Mouse (Mus musculus): ENCODE results near the gene Ism1.

Gene Ism1

DNA sequence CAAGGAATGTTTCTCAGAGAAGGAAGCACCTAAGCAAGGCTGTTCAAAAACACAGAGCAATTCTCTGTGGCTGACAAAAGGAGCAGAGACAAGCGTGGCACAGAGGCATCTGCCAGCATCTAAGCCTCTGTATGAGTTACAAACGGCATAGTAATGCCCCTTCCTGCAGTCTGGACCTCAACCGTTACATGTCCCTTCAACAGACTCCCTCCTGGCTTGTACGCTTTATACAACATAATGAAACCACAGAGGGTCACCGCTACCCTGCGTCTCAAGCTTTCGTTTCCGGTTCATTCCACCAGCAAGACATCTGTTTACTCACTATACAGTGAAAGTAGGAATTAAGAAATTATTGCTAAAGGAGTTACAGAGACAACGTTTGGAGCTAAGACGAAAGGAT is 34.1 kb downstream of the Ism1 start:
- DNase-seq (ENCODE audit: extremely low spot score, low read depth, low spot score), result no peak

DNA sequence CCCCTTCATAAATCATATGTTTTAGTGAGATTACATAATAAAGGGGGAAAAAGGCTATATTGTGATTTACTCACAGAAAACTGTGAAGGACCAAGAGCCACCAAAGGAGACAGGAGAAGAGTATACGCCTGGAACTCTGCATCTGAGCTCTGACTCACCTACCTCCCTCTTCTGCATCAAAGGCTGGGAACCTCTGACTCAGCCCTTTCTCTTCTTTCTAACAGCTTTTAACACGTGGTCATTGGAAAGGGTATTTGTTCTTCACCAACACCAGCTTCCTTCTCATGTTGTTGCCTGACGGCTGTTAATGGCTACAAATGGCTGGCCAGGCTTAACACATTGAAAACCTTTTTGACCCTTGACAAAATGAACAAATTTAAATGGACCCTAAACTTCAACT is 36.2 kb downstream of the Ism1 start:
- DNase-seq (ENCODE audit: extremely low spot score, low read depth, low spot score), result no peak

DNA sequence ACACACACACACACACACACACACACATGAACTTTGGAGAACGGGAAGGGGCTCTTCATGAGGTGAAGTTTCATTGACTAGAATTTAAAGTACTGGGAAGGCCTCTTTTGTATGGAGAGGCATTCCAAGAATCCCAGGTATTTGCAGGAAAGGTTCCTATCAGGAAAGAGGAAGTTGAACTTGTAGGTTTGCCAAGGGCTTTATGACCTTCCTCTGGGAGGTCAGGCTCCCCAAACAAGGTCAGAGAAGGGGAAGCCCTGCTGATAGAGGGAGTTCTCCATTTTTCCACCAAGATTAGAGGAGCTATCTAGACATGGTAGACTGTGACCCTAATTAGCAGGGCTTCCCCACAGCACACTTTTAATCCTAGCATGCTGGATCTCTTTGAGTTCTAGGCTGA is 39.8 kb downstream of the Ism1 start:
- no peak for DNase-seq (ENCODE audit: extremely low spot score, low read depth, low spot score)

DNA sequence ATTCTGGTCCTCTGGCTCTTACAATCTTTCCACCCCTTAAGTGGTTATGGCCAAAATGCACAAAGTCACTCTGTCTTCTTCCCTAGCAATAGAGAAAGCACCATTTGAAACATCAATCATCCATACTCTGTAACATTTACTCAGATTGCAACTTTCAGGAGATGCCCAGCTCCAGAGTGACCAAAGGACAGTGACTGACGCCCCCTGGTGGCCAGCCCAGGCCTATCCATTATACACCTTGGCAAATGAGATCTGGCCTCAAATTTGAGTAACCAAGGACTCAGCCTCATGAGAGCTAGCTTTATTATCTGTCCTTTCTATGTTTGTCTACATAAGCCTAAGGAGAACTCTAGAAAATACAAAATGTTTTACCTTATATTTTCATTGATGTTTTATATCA is 44.7 kb downstream of the Ism1 start:
- peak; percentile 24 for DNase-seq (ENCODE audit: extremely low spot score, low read depth, low spot score)

DNA sequence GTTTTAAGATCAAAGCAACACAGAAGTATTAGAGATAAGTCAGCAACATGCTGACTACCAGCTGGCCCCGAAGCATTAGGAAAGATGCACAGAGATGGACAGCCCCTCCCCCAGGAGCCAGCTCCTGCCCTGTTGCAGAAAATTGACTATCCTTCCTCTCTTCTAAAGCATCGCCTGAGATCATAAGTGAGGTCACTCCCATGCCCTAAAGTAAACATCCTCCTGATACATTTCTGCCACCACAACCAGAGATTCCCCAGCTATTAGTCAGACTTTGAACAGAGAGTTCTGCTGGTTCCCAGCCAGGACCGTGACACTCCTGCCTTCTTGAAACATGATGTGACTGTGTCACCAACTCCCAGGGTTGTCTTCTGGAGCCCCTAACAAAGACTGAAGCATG is 45.3 kb downstream of the Ism1 start:
- DNase-seq (ENCODE audit: extremely low spot score, low read depth, low spot score), result no peak

DNA sequence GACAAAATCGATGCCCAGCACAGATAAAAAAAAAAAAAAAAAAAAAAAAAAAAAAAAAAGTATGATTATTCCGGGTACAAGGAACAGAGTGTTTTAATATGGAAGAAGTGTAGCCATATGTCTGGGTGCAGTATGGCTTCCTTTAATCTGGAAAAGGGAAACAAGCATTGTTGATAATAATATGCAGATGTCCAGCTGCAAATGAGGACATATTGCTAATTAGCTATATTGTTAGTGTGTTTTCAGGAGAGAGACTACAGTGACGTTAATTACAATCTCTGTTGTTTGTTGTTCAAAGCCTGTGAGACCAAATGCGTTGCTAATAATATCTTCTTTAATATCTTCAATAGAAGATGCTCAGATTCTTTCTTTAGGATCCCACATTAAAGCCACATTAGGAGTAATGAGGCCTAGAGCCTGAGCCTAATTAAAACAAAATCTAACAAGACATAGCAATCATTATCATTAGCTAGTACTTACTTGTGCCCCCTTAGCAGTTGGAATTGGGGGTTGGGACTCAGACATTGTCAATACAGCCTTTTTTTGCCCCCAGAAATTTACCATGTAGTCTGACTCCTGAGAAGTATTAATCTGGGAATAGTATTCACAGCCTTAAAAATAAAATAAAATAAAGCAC is 46.3 kb downstream of the Ism1 start:
- DNase-seq (ENCODE audit: extremely low spot score, low read depth, low spot score), result no peak

DNA sequence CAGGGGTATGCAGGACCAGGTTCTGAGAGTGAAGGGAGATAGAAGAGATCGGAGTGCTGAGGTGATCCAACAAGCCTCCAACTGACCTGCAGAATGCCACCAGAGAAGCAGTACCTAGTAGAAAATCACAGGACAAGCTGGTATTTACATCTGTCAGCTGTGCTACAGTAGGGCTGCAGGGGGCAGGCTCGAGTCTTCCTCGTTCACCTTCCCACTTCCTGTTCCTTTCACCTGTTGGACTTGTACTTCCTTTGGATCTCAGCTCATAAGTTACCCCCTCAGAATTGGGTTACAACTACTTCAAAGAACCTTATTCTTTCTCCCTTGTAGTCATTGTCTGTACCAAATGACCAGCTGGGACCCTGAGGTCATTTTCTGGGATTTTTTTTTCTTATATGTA is 47.4 kb downstream of the Ism1 start:
- DNase-seq (ENCODE audit: extremely low spot score, low read depth, low spot score), result no peak

DNA sequence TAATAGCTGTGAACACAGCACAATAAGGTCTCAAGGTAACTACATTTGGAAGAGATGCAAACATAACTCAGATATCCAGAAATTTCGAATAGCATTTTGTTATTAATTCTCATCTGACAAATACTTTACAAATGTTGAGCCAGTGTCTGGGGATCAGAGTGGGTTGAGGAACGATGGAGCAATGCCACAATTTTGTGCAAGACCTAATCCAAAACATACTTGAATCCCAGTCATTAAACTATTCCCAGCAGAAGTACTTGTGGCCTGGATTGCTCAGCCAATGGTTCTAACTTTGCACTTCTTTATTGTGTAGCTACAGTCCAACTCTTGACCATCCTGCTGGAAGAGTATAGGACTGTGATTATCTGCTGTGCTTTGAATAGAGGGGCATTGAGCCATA is 50.1 kb downstream of the Ism1 start:
- DNase-seq (ENCODE audit: extremely low spot score, low read depth, low spot score), result no peak

DNA sequence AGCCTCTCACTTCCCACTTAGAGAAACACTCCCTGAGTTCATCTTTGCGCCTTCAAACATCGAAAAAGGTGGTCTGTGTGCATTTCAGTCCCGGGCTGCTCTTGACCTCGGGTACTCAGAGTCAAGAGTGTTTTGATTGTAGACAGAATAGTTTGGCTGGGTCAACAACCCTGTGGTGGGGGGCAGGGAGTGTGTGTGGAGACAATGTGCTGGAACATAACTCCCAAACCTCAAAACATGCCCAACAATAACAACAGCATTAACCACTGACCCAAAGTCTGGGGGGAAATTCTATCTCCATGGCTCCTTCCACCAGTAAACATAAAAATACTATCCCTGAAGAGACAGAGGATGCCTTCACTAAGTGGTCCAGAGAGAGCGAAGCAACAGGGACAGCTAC is 51.4 kb downstream of the Ism1 start:
- no peak for DNase-seq (ENCODE audit: extremely low spot score, low read depth, low spot score)

DNA sequence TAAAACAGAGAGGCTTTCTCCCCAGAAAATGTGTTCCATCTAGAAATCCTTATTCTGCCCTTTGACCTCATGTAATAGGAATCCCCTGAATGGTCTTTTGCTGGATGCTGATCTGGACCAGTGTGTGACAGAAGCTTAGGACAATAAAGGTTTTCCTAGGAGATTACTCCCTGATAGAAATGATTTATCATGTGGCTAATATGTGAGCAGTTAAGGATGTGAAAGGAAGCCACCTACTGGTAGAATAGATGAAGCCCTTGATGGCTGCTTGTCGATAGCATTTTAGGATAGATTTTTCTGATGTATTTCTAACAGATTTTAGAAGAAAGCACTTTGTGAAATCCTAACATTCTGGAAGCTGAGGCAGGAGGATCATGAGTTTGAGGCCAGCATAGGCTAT is 64.4 kb downstream of the Ism1 start:
- no peak for DNase-seq (ENCODE audit: extremely low spot score, low read depth, low spot score)

DNA sequence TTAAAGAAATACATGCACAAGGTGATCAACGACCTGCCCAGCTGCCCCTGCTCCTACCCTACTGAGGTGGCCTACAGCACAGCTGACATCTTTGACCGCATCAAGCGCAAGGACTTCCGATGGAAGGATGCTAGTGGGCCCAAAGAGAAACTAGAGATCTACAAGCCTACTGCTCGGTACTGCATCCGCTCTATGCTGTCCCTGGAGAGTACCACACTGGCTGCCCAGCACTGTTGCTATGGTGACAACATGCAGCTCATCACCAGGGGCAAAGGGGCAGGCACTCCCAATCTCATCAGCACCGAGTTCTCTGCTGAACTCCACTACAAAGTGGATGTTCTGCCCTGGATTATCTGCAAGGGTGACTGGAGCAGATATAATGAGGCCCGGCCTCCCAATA is 79.0 kb downstream of the Ism1 start:
- DNase-seq (ENCODE audit: extremely low spot score, low read depth, low spot score), result no peak

DNA sequence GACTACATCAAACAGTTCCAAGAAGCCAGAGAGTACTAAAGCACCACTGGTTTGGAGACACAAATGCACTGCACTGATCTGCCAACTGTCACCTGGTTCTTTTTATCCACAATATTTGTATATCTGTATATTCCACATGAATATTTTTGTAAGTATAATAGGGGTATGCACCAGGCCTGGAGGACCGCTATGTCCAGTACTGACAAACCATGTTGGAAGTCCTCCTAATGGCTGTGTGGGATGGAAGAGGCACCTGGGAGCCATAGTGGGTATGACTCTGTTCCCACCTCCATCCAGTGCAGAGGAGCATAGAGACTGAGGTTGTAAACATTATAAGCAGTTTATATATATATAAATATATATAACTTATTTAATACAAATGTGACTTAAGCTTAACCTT is 79.5 kb downstream of the Ism1 start:
- DNase-seq (ENCODE audit: extremely low spot score, low read depth, low spot score), result no peak

DNA sequence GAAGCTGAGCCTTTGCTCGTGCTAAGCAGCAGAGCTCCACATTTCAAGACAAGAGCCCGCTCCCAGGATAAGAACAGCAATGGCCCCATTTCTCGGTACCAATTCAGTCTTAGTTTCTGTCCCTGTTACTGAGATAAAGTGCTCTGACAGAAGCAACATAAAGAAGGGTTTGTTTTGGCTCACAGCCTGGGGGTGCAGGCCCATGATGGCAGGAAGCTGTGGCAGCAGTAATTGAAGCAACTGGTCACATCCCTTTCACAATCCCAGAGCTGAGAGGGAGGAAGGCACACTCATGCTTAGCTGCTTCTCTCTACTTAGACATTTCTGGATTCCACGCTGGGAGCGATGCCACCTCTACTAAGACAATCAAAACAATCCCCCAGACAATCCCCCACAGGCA is 86.4 kb downstream of the Ism1 start:
- DNase-seq (ENCODE audit: extremely low spot score, low read depth, low spot score), result no peak

DNA sequence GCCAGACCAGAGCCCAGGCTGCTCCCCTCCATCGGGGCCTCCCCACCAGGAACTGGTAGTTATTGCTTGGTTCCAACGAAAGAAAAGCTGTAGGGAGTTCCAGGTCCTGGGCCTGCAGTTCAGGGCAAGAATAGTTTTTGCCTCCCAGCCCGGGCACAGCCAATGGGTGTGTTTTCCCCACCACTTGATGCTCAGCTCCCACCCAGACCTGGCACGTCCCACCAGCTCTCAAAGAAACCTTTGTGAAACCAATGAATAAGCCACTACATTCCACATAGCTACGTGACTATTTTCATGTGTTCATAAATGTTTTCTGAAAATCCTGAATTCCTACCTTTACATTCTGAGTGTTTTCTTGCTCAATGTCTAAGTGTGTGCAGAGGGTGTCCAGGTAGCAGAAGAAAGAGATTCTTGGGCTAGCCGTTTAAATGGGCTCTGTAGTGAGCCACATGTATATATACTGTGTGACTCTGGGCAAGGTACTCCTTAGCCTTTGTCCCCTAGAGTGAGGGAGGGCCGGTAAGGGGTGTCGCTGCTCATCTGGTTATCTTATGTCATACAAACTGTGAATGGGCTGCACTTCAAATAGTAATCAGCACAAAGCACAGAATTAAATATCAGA is 97.1 kb downstream of the Ism1 start:
- DNase-seq (ENCODE audit: extremely low spot score, low read depth, low spot score), result no peak

DNA sequence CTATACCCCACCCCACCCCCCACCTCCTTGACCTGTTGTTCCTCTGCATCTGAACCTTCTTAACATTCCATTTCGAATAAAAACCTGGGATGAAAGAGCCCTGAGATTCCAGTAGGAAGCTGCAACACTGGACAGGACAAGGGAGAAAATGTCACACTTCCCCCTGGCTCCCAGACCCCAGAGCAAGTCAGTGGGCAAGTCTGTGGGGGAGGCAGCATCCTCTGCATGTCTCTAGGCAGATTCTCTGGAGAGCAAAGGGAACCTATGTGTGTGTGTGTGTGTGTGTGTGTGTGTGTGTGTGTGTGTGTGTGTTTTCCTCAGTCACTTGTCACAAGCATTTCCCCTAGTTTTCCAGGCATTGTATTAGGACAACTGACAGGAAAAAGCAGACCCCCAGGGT is 98.7 kb downstream of the Ism1 start:
- DNase-seq (ENCODE audit: extremely low spot score, low read depth, low spot score), result no peak

DNA sequence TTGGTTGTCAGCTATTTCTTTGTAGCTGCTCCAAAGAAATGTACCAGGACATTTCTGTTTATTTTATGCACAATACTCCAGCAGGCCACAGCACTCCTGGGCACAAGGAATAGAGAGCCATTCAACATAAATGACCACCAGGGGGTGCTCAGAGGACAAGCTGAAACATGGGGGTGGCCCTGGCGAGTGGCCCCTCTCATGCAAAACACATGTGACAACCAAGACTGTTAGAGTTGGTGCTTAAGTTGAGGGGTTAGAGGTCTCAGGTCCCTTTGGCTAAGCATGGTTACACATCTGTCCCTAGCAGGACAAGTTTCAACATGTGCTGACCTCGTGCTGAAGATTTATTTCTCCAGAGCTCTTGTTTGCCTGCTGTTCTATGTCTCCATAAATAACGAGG is 100.3 kb downstream of the Ism1 start:
- DNase-seq (ENCODE audit: extremely low spot score, low read depth, low spot score), result no peak

DNA sequence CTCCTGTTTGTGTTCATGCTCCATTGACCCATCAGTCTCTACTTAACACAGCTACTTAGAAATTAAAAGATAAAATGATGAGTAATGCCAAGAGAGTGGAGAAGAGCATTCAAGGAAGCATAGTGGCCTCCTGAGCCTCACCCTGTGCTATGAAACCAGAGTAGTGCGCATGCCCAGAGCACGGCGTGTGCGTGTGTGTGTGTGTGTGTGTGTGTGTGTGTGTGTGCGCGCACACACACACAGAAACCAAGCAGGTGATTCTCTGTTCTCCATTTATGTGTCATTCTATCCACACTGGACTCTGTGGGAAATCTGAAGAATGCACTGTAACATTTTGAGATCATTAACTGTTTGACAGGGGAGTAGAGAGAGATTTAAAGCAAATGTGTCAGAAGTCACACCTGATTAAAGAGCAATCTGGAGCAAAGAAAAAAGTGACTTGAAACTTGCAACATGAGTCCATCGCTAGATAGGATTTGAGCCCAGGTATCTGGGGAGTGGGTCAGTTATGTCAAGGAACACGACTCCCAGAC is 105.4 kb downstream of the Ism1 start:
- no peak for DNase-seq (ENCODE audit: extremely low spot score, low read depth, low spot score)

DNA sequence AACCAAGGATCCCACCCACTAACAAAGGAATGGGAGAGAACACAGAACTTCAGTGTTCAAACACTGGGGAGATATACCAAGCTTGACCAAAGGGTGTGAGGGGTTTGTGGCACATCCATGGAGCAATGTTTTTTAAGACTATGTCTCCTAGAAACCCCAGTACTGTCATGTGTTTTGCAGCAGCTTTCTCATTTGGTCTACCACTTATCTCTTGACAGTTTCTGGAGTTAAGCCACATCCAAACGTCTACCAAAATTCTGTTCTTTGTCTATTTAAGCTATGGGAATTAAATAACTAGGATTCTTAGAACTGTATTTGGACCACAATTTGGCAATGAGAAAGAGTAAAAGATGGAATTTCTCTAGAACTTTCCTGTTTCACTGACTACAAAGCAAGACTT is 106.5 kb downstream of the Ism1 start:
- no peak for DNase-seq (ENCODE audit: extremely low spot score, low read depth, low spot score)

DNA sequence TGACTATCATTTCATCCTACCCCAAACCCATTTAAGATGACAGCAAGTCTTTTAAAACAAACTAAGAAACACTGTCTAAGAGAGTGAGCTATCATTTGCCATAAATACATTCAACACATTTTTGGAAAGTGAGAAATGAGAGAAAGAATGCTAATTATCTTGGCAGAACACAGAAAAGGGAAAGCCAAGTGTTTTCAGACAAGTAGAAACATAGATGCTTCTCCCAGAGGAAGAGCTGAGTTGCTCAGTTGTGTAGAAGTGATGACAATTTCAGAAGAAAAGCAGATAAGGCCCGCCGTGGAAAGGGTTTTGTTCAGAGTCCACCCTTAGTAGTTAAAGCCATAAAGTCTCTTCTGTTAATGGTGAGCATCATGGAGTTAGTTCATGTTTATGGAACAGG is 107.0 kb downstream of the Ism1 start:
- DNase-seq (ENCODE audit: extremely low spot score, low read depth, low spot score), result no peak

DNA sequence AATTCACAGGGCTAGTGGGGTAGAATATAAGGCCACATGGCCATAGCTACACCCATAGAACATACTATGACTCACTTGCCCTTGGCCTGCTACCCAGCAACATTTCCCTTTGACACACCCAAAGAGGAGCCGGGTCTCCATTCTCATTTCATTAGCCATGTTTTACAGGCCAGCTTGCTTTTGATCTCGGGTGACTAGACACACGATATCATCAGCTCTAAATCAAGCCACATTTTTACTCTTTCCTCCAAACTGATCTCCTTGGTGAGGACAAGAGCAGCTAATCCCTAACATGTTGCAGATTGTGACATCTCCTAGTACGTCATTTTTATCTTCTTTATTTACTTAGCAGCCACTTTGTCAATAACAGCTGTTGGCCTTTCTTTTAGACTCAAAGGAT is 110.7 kb downstream of the Ism1 start:
- no peak for DNase-seq (ENCODE audit: extremely low spot score, low read depth, low spot score)

DNA sequence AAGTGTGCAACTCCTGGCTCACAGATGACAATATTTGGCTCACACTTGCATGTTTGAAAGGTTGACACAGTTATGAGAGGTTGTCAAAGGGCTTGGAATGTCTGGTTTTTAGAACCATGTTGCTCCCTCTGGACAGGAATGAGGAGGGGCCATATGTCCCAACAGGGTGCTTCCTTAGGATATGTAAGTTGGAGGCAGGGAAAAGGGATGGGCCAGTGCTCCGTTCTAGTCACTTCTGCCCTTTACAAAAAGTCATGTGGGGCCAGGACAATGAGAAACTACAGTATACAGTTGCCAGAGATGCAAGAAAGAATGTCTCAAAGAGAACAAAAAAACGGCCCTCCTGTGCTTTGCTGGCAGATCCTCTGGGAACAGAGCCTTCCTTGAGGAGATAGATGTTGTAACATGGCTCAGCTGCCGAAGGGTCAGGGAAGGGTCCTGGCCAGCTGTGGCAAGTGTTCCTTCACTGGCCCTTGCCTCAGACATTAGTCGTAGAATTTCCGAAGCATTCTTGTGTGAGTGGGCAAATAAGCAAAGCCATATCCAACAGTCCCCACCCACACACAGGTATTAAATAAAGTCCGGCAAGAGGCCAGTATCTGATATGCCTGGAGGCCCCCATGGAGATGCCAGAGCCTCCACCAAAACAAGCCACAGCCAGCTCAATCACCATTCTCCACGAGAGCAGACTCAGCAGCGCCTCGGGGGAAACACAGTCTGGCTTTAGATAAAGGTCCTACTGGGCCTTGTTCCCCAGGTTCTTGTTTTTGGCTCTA is 114.6 kb downstream of the Ism1 start:
- DNase-seq (ENCODE audit: extremely low spot score, low read depth, low spot score), result no peak

DNA sequence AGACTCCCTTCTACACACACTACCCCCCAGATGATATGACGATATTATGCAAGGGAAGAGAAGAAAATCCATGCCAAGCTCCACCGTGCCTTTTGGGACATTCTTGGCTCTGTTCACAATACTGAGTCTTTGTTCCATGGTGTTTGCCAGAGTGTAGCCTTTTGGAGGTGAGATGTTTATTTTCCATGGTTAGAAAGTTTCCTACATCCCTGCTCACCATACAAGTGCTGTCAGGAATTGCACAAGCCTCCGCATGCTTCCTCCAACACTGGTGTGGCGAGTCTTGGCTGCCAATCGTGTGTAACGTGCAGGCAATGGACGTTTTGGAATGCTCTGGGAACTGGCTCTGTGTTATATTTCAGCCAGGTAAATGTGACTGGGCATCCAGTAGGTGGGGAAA is 126.1 kb downstream of the Ism1 start:
- DNase-seq (ENCODE audit: extremely low spot score, low read depth, low spot score), result no peak
